10 mouse cellular contexts compared by ENCODE assay signal in genomic region chr2:49745094-49745781, GRCm38 (mm10). TPM values are rescaled to one million over a fixed set of nuclear protein-coding genes. Genes with fewer than 3 reads are reported as not detected.
DNase-seq lines count a peak whose midpoint lies in the region; ATAC-seq lines count a peak whose summit lies in the region.
"Had no signal": no experiment of that assay in that cellular context is flagged by ENCODE, and none has a peak within 500 bp of the region (broad histone marks: within the 10 kb centered on the region; RNA-seq: fewer than 3 reads in every experiment).

No protein-coding gene starts in this region.

- 55% methylated on average over 14 of the region's 14 CpGs for WGBS in kidney, embryonic 16.5 days
- 72% methylated on average over 14 of the region's 14 CpGs for WGBS in embryonic facial prominence, embryonic 15.5 days
- 71% methylated on average over 14 of the region's 14 CpGs for WGBS in midbrain, embryonic 14.5 days

- H3K4me3 ChIP-seq in kidney, embryonic 16.5 days (ENCODE audit: low read length) = no peak overlapping the region
- H3K4me3 ChIP-seq in embryonic facial prominence, embryonic 15.5 days (replicated peaks) = no peak overlapping the region
- no peak overlapping the region for H3K4me3 ChIP-seq in midbrain, embryonic 14.5 days (replicated peaks; ENCODE audit: low read depth, low read length)
- H3K4me3 ChIP-seq: erythroblast, embryonic 14.5 days; liver, embryonic 15.5 days had no signal

- H3K4me2 ChIP-seq in kidney, embryonic 16.5 days (replicated peaks; ENCODE audit: low read depth, low read length) = no peak overlapping the region
- H3K4me2 ChIP-seq in embryonic facial prominence, embryonic 15.5 days (replicated peaks) = no peak overlapping the region
- H3K4me2 ChIP-seq in midbrain, embryonic 14.5 days (ENCODE audit: low read length) = no peak overlapping the region
- H3K4me2 ChIP-seq: liver, embryonic 15.5 days had no signal

- H3K9me3 ChIP-seq in kidney, embryonic 16.5 days (ENCODE audit: low read length) = no peaks in the 10 kb centered on the region
- no peaks in the 10 kb centered on the region for H3K9me3 ChIP-seq in embryonic facial prominence, embryonic 15.5 days (replicated peaks)
- H3K9me3 ChIP-seq in midbrain, embryonic 14.5 days (ENCODE audit: control insufficient read depth, low read length) = no peaks in the 10 kb centered on the region
- H3K9me3 ChIP-seq: liver, embryonic 15.5 days had no signal

- no peak for DNase-seq in kidney, adult 11 months
- DNase-seq in cerebellum, adult 11 months = peak; percentile 80
- no peak for DNase-seq in midbrain, embryonic 14.5 days
- DNase-seq in frontal cortex, postnatal 10 days (ENCODE audit: low spot score in 2 of 2) = no peak
- no peak for DNase-seq in thymus, postnatal 14 days
- DNase-seq: kidney, postnatal 14 days had no signal

- peak; percentile 36; the same call in 1 of the 2 replicates for ATAC-seq in kidney, embryonic 16.5 days (ENCODE audit: low FRiP score, low TSS enrichment)
- no peak for ATAC-seq in embryonic facial prominence, embryonic 15.5 days (ENCODE audit: insufficient number of reproducible peaks, low FRiP score, low TSS enrichment, low read depth)
- no peak for ATAC-seq in midbrain, embryonic 14.5 days (ENCODE audit: low FRiP score, low TSS enrichment)

- no peaks in the 10 kb centered on the region for H3K27me3 ChIP-seq in kidney, embryonic 16.5 days (ENCODE audit: insufficient read depth, low read length)
- no peaks in the 10 kb centered on the region for H3K27me3 ChIP-seq in embryonic facial prominence, embryonic 15.5 days
- H3K27me3 ChIP-seq in midbrain, embryonic 14.5 days (ENCODE audit: control insufficient read depth, insufficient read depth, low read length) = no peaks in the 10 kb centered on the region
- H3K27me3 ChIP-seq: liver, embryonic 15.5 days had no signal

- no peaks in the 10 kb centered on the region for H3K36me3 ChIP-seq in kidney, embryonic 16.5 days (ENCODE audit: insufficient read depth, low read length)
- H3K36me3 ChIP-seq in embryonic facial prominence, embryonic 15.5 days = no peaks in the 10 kb centered on the region
- H3K36me3 ChIP-seq in midbrain, embryonic 14.5 days (ENCODE audit: control insufficient read depth, insufficient read depth, low read length) = peaks cover 88% of the 10 kb centered on the region
- H3K36me3 ChIP-seq: liver, embryonic 15.5 days had no signal

- no peak overlapping the region for H3K27ac ChIP-seq in kidney, embryonic 16.5 days (ENCODE audit: low read length)
- H3K27ac ChIP-seq in embryonic facial prominence, embryonic 15.5 days (replicated peaks) = 0 out of 2 replicates have a peak overlapping the region, but pooled peaks have one; percentile 11
- peak overlapping the region; percentile 41 for H3K27ac ChIP-seq in midbrain, embryonic 14.5 days (replicated peaks; ENCODE audit: low read depth, low read length)
- H3K27ac ChIP-seq: liver, embryonic 15.5 days had no signal

- no peak overlapping the region for H3K9ac ChIP-seq in kidney, embryonic 16.5 days (replicated peaks; ENCODE audit: low read length)
- H3K9ac ChIP-seq in embryonic facial prominence, embryonic 15.5 days = no peak overlapping the region
- H3K9ac ChIP-seq in midbrain, embryonic 14.5 days (replicated peaks; ENCODE audit: low read length) = no peak overlapping the region
- H3K9ac ChIP-seq: liver, embryonic 15.5 days had no signal

- H3K4me1 ChIP-seq in kidney, embryonic 16.5 days (ENCODE audit: insufficient read depth, low read length) = peaks cover 44% of the 10 kb centered on the region
- peaks cover 61% of the 10 kb centered on the region for H3K4me1 ChIP-seq in embryonic facial prominence, embryonic 15.5 days
- peaks cover 2% of the 10 kb centered on the region; the same call in 1 of the 2 replicates for H3K4me1 ChIP-seq in midbrain, embryonic 14.5 days (ENCODE audit: control insufficient read depth, insufficient read depth, low read length)

RNA-seq across cellular contexts. Expression of gene Lypd6b, which starts 42.2 kb away (rescaled TPM):
- polyA plus RNA-seq in kidney, embryonic 16.5 days (2015; fragmentation: Nextera tagmentation; extraction: Ambion mirVana) = 11.7 and 12.3 TPM in 2 replicates
- 12.0 and 12.5 TPM in 2 replicates for polyA plus RNA-seq in embryonic facial prominence, embryonic 15.5 days (2015; fragmentation: Nextera tagmentation; extraction: Ambion mirVana)
- 8.7 and 9.7 TPM in 2 replicates for polyA plus RNA-seq in midbrain, embryonic 14.5 days (2014; fragmentation: Nextera tagmentation; extraction: Ambion mirVana)
- polyA plus RNA-seq: erythroblast, embryonic 14.5 days; liver, embryonic 15.5 days had no signal
